Mouse (Mus musculus) yolk sac, embryonic 10.5 days (tissue): ENCODE measurements at regions not wholly inside any gene's neighbourhood (a gene's known extent, or its start where the extent isn't known, plus 50 kb on each side); places are given as distances from the start of the nearest gene placed in this dataset.

ENCODE experiments used
- DNase-seq: peaks from one replicate; pipeline ENCODE4 v3.0.0-alpha.2; 2017; ENCODE audit warnings: low spot score

DNA sequence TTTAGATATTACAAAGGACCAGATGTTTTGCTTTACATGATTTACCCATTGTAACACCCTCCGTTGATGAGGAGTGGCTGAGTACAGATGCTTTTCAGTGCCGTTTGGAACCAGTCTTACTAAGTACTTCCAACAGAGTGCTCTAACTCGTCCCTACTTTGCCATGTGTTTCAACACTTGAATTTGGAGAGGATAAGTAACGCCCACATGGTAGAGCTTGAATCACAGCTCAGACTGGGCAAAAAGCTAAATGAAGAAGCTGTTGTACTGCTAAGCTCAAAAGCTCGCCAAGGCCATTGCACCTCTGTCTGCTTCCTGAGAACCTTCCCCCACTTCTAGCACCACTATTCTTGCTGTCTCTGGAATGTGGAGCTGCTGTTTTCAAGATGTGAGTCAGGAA lies 471.1 kb downstream of the Nfib start:
- no peak for DNase-seq

DNA sequence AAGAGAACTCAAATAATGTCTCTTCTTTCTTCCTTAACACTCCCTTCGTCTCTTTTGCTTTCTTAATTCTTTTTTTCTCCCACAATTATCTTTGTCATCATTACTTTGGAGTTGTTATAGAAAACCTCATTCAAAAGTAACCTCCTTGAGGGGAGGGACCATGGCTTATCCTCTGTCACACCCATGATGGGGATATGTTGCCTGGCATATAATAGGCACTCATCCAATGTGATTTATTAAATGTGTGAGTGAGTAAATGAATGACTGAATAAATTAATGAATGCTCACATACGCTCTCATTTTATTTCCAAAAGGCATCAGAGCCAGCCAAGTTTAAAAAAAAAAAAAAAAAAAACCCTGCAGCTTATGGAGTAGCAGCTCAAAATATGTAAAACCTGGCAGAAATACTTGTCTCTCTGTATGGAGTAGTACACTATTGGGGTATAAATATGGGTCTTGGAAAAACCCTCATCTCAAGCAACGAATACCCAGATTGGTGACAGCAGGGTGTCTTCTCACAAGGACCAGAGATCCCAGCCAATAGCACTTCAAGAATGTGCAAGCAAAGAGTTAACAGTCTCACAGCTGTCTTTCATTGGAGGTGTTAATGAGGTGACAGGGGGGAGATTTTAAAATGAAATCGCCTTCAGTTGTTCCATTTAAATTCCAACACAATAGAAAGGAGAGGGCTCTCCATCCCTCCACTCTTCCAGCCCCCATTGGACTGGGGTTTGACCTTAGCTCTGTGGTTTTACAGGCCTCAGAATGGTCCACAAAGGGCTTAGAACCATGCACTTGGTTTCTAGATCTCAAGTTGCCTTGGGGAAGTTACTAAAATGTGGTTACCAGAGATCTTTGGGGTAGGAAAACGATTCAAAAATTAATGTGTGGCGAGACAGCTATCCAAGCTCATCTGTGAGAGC lies 479.1 kb downstream of the Nfib start:
- no peak for DNase-seq

DNA sequence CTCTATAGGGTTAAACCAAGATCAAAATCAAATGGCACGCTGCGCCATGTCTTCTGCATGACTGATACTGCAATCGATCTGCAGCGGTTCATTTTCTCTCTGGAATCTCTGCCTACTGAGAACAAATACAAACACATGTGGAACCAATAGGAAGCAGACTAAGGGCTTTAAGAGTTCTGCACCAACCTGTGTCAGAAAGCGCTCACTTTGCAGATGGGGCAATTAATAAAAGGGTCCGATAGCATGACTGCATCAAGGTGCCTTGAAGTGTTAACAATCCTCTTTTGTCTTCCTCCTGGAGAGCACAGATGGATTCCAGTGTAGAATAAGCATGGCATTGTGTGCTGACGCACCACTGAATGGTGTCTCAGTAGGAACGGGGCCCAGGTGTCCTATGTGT lies 484.8 kb downstream of the Nfib start:
- no peak for DNase-seq

DNA sequence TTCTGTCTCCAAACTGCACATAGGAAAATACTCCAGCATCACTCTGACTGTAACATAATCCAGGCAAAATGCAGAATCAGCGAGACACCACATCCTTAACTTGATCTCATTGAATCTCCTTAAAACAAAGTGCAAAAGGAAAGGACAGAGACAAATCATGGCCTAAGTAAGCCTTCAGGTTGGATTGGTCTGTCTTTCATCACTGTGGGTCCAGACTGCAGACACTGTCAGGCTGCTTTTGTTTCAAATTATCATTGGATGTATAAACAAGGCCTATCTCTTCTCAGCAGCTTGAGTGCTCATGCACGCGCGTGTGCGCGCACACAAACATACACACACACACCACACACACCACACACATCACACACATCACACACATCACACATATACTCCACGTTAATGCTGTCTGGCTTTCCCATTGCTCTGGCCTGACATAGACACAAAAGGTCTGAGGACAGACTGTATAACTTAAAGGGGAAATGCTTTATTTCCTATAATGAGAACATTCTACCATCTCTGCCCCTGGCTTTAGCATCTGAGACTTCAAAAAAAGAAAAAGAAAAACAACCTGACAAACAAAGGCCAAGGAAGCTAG lies 485.3 kb downstream of the Nfib start:
- no peak for DNase-seq

DNA sequence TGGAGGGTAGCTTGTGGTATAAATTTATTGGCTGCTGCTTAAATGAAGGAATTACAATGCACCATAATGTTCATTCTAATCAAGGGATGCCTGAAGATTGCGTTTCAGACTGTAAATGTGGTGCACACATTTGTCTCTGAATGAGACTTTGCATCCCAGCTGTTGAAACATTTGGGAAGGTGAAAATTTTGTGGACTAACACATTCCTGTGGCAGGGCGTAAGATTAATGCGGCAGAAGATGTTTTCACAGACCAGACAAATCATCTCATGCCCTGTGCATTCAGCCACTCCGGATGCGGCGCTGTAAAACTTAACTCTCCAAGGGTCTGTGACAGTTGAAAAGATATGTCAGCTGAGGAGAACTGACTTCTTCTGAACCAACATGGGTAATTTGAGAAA lies 486.9 kb downstream of the Nfib start:
- no peak for DNase-seq

DNA sequence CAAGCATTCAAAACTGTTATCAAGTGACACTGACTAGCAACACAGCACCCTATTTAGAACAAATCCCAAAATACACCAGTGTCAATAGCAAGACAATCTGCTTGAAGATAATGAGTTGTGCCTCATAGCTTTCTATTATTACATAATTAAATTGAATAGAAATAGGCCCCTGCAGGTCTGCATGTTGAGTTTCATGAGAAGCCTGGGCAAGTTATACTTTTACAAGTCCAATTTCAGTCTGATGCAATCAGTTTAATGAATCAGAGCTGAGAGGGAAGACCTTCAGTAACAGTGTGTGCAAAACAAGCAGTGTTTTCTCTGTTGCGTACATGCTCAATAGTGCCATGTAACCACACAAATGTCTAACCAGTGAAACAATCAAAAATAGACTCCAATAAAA lies 498.5 kb downstream of the Nfib start:
- no peak for DNase-seq

DNA sequence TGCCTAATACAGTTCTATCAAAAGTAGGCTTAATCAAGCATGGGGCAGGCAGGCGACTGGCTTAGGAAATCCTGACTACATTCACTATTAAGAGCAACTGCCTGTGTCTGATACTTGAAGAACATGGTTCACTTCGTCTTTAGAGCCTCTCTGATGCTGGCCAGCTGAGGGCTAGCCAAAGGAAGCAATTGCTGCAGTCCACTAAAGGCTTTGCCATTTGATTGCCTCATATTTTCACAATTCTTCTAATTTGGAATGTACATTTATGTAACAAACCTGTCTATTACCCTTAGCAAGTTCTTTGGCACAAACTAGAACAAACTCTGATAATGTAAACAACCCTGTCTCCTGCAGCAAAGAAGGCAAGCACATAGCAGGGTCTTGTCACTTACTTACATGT lies 505.2 kb downstream of the Nfib start:
- no peak for DNase-seq

DNA sequence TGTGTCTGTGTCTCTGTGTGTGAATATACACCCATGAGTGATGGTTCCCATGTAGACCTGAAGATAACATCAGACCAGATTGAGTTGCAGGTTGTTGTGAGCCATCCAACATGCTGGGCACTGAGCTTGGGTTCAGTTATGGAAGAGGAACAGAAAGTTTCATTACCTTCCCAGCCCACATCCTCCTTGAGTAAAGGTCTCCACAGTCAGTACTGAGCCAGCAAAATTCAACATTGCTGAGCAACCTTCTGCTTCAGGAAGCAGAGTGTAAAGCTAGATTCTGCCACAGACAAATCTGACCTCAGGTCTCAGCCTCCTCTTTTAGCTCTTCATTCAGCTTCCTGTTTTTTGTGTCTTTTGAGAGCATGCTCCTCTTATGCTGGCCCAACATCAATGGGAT lies 506.4 kb downstream of the Nfib start:
- DNase-seq, result no peak

DNA sequence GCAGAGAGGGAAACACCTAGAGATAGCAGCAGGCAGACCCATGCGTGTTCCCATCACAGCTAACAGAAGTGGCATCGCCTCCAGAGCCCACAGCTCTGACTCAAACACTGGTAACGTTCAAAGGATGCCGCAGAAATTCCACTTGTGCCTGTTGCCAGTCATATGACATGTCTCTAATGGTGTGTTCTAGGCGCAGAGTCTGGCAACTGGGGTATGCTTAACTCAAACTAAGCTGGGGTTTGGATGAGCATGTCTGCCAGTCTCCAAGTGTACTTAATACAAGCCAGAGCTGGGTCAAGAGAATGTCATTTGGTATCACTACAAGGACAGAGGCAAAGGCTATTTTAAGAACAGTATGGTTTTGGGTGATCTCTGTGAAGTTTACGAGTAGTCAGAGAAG lies 507.9 kb downstream of the Nfib start:
- DNase-seq, result no peak

DNA sequence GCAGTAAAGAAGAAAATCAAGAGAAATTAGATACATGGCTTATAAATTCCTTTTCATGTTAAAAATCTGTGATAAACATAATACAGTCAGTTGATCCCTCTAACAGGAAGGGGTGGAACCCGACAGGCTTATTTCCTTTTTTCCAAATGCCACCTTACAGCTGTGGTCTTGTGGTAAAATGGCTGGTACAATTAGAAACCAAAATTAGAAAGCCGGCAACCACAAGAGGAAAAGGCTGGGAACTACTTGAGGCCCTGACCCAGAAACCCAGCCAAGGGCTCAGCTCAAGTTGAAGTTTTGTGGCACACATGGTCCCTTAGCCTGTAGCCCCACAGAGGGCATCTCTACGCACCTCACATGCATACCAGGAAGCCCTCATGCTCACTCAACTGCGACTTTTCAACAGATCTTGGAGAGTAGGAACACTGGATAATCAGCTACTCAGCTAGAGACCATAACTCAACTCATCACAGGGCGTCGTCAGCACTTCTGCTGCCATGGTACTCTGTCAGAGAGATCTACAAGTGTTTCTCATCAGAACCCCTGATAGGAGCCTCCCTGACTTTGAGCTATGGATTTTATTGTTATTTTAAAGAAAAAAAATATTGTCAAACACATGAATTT lies 509.4 kb downstream of the Nfib start:
- no peak for DNase-seq

DNA sequence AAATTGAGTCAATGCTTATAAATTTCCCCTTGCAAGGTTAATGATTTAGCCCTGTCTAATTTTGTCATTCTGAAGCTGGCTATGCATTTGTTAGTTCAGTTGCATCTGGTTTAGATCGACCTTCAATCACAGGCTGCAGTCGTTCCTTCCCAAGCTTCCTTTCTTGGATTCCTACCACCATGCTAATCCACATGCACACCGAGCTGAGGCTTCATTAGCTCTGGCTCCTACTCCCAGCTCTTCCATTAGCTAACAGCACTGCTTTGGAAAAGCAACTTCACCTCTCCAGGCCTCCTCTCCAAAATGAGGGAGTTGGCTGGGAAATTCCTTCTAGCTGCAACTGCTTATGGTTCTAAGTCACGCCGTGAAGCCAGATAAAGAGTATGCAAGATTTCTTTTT lies 511.6 kb downstream of the Nfib start:
- no peak for DNase-seq

DNA sequence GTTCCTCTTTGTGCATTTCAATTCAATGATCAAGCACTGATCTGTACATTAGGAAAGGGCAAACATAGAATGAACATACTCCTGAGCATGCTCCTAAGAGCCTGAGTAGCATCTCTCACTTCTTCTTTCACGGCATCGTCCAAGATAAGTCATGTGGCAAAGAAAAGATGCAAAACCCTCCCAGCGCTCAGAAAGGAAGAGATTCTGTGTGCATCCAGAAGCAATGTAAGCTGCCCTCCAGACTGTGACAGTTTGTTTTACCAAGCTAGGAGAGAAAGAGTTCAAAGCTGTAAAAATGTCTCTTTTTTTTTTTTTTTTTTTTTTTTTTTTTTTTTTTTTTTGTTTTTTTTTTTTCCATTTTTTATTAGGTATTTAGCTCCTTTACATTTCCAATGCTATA lies 518.7 kb downstream of the Nfib start:
- no peak for DNase-seq

DNA sequence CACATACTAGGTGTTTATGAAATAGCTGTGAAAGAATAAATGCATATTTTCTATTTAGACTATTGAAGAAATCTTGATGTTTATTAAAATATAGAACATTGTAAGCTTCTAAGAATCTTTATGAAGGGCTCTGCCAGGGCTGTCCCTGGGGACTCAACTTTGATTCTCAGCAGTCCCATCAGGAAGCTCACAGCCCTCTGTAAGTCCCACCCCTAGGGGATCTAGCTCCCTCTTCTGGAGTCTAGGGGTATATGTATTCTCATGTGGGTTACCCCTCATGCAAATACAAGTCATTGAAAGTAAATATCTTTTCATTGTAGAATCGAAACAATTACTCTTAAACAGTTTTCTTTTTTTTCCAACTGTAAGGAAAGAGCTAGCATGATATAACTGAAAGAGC lies 521.6 kb downstream of the Nfib start:
- DNase-seq, result no peak

DNA sequence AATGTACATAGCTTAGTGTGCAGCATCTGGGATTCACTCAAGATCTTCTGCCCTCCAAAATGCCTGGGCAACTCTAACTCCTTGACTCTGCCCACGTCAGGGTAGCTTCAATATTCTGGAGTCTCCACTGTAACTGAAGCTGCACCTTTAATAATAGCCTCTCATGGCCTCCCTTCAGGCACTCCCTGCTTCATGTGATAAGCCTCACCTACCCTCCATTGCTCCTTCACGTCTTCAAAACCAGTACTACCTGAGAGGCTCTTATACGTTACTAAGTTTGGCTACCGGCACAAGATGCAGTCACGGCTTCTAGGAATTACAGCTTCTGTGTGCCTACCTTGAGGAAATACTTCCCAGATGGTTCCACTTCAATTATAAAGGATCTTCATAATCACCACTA lies 527.4 kb downstream of the Nfib start:
- DNase-seq, result no peak

DNA sequence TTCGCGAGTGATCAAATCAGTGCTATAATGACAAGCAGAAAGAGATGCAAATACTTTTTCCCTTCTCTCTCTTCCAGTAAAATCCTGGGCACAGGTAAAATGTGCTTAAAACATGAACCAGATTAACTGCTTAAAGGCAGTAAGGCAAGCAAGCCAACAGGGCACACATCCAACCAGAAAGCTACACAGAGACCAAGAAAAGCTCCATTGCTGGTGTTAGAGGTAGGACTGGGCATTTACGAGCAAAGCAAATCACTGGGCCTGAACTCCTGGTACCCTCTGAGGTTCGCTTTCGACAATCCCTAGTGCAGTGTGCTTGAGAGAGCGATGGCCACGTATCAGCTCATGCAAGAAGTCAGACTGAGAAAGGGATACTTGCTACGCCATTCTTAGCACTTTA lies 528.8 kb downstream of the Nfib start:
- DNase-seq, result no peak

DNA sequence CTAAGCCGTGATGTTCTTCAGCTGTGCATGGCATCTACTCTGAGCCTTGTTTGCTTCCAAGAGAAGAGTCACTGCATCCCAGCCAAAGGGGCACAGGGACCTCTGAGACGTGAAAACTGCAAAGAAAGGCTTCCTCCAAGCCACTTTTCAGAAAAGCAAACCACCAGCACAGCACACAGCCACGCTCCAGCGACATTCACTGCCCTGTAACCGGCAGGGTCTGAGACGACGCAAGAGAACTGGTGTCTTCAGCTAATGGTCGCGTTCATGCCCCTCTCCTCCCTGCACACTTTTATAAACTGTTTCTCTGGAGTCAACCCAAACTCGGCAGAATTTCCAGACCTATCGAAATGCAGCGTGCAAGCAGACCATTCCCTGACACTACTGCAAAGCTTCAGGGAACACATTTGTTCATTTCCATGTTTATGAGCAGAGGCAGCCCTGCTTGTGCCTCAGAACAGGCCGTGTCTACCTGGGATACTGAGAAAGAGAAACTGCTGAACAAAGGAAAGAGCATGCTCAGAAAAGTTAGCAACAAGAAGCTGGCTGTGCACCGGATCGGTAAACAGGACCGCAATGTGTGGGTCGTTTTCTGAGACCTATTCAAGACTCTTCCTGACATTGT lies 532.0 kb downstream of the Nfib start:
- DNase-seq, result no peak

DNA sequence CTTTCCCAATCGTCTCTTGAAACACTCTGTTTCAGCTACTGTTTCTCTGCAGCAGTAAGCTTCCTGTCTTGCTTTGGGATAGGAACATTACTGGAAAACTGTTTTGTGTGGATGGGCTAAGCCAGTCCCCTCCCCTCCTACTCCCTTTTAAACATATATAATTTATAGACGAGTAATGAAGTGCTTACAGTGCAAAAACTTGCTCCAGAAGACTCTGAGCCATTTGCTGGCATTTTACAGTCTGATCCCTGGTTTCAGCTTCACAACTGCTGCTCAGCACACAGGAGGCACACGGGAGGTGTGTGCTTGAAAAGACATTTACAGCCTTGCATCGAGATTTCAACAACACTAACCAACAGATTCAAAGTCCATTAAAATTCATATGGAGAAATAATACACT lies 534.6 kb downstream of the Nfib start:
- DNase-seq, result no peak

DNA sequence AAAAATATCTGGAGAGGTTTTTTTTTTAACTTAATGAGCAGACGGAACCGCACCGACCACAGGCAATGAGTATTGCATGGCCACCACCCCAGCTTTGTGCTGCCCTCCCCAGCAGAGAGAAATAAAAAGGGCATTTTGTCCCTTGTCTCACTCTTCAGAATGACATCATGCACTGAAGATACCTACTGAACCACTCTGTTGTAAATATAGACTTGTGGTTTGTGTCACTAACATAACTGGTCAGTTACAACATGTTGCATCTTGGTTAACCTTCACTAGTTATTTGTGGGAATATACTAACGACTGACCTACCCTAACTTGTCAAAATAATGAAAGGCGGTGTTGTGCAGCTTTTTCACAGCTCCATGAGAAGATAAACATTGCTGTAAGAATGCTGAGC lies 537.5 kb downstream of the Nfib start:
- DNase-seq, result no peak

DNA sequence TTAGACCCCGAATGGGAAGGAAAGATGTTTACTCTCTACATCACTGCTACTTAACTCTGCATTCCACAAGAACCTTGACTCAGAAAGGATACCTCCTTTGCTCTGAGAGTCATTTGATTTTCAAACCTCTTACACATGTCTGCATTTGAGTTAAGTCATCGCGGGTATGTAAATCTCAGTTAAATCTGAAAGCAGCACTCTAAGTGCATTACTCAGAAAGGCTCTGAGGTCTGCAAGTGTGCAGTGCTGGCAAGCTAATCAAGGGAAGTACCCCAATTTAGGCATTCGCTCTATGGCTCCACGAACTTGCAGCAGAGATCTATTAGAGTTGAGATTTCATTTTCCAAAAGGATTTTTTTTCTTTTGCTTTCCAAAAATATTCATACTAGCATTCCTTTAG lies 538.2 kb downstream of the Nfib start:
- no peak for DNase-seq

DNA sequence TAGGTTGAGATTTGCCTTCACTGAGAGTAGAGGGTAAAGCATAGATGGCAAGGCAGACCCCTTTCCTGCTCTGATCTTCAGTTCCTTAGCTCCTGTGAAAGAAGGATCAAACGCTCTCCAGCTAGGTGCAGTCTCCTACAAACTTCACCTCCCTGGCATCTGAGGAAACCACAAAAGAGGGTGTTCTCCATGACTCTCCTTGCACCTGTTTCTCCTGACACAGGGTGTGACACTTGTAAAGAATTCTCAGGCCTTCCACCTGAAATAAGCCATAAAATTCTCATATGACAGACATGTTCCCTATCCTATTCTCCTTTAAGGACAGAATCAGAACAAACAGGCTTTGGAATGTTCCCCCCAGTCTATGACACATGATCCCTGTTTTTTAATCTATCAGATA lies 538.7 kb downstream of the Nfib start:
- no peak for DNase-seq

DNA sequence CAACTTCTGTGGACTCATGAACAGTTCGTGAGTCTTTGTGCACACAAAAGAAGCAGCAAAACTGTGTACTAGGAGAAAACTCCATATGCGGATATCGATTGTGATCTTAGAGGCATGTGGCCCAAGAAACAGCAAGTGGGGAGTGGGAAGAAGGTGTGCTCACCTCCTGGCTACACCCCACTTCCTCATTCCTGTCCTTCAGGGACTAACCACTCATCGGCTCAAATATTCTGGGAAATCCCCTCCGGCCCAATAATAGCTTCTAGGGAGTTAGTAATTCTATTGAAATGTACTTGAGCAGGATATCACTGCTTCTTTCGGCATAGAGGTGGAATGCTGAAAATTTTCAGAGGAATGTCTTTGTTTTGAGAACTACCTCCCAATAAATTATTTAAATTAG lies 539.5 kb downstream of the Nfib start:
- no peak for DNase-seq

DNA sequence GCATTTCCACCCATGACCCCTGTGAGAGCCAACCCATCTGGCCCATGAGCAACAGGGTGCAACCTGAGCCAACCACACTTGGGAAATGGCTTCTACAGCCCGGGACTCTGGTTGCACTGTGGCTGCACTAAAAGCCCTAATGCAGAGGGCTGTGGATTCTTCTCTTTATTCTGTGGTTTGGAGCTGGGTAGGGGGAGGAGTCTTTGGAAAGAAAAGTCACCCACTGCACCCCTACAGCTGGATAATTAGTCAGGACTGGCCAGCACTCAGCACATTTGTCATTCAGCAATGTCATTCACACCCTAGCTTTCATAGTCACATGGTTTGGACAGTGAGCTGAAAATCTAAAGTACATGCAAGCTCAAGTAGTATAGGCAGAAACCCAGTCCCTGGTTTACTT lies 541.5 kb downstream of the Nfib start:
- no peak for DNase-seq

DNA sequence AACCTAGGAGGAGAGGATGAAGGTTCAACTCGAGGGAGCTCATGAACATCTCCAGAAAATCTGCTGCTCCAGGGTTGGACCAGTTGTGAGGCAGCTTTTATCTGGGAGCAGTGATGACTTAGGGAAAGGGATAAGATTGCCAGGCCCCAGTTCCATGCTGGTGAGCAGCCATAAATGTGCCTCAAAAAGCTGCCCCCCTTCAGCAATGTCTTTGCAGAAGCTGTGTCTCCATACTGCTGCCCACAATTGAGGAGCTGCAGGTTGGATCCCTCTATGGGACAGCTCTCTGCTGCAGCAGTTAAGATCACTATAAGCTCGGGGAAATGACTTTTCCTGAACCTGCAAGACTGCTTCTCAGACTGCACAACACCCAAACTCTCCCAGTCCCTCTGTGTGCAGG lies 543.7 kb downstream of the Nfib start:
- DNase-seq, result no peak
